Mouse (Mus musculus) liver, postnatal 0 days (tissue): Measurements from ENCODE around the gene Knstrn.

ENCODE experiments used
- CTCF ChIP-seq: sonication (generic); IDR thresholded peaks from 2 replicates; pipeline ENCODE4 v1.5.1; 2016; ENCODE audit warnings: antibody characterized with exemption, low read depth
- EP300 ChIP-seq: IDR thresholded peaks from 2 replicates; pipeline ENCODE4 v1.6.1; 2016; ENCODE audit warnings: antibody characterized with exemption, low read depth, mild to moderate bottlenecking

DNA sequence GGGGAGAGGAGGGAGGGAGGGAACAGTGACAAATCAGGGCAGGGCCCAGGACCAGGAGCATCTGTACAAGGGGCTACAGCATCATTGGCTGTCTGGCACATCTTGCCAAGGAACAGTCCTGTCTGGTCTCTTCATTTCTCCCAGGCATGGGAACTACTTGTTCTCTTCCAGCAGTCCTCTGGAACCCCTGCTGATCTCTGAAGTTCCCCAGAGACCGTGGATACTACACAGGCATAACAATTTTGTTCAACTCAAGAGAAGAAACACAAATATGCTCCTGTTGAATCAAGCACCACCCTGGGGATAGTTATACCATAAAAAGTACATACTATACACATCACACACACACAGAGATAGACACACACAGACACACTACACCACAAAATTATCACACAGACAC, 32.7 kb upstream of the Knstrn start:
- no peak for TF ChIP-seq EP300
- no peak for TF ChIP-seq CTCF
